Mouse (Mus musculus) stomach, embryonic 16.5 days (tissue): ENCODE data around the gene Stk39. TPM values are rescaled to one million over a fixed set of nuclear protein-coding genes. Genes with fewer than 3 reads are reported as not detected.

Experiments
- ATAC-seq: fragments of 200-750 bp; cut with Nextera tagmentation; 2 replicates; pipeline ENCODE4 v1.8.0; 2017; ENCODE audit warnings: moderate number of reproducible peaks, moderate TSS enrichment; ENCODE audit not compliant: insufficient read depth, low FRiP score
- H3K27ac ChIP-seq: fragments of 300-500 bp; sonication (generic); 2 replicates; pipeline ENCODE4 v1.5.1; 2014; ENCODE audit warnings: low read length
- H3K27me3 ChIP-seq: fragments of 300-500 bp; sonication (generic); 2 replicates; pipeline ENCODE4 v1.6.1; 2014; ENCODE audit warnings: low read length, control low read depth, mixed read lengths; ENCODE audit not compliant: control insufficient read depth, insufficient read depth
- H3K36me3 ChIP-seq: fragments of 300-500 bp; sonication (generic); 2 replicates; pipeline ENCODE4 v1.6.1; 2014; ENCODE audit warnings: low read length; ENCODE audit not compliant: control insufficient read depth, insufficient read depth
- H3K4me1 ChIP-seq: fragments of 300-500 bp; sonication (generic); 2 replicates; pipeline ENCODE4 v1.6.1; 2014; ENCODE audit warnings: low read length, control low read depth, mixed read lengths; ENCODE audit not compliant: control insufficient read depth, insufficient read depth
- H3K4me2 ChIP-seq: fragments of 300-500 bp; sonication (generic); 2 replicates; pipeline ENCODE4 v1.6.1; 2014; ENCODE audit warnings: low read depth, low read length, mixed read lengths
- H3K4me3 ChIP-seq: fragments of 300-500 bp; sonication (generic); replicated peaks from 2 replicates; pipeline ENCODE4 v1.5.1; 2014; ENCODE audit warnings: mild to moderate bottlenecking, low read length
- H3K9ac ChIP-seq: fragments of 300-500 bp; sonication (generic); 2 replicates; pipeline ENCODE4 v1.6.1; 2014; ENCODE audit warnings: low read length
- H3K9me3 ChIP-seq: fragments of 300-500 bp; sonication (generic); replicated peaks from 2 replicates; pipeline ENCODE4 v1.6.1; 2016; ENCODE audit warnings: low read length, control low read depth; ENCODE audit not compliant: control insufficient read depth
- WGBS: fragments of 180-500 bp; shearing (Covaris S2); extraction: QIAGEN DNeasy Blood & Tissue Kit; methylation state at CpG from one replicate; pipeline ENCODE4 v1.1.7; 2014; 5-methylcytosine and 5-hydroxymethylcytosine counted together
- polyA plus RNA-seq: library from polyadenylated mRNA; unstranded; fragments of >200 nt; fragmentation: Nextera tagmentation; extraction: Ambion mirVana; gene quantifications from 2 replicates; pipeline ENCODE4 v1.2.1, GENCODE M21; 2015

Stk39 gene
- polyA plus RNA-seq, 1 experiment from 2014 or later, result 9.4 TPM

DNA sequence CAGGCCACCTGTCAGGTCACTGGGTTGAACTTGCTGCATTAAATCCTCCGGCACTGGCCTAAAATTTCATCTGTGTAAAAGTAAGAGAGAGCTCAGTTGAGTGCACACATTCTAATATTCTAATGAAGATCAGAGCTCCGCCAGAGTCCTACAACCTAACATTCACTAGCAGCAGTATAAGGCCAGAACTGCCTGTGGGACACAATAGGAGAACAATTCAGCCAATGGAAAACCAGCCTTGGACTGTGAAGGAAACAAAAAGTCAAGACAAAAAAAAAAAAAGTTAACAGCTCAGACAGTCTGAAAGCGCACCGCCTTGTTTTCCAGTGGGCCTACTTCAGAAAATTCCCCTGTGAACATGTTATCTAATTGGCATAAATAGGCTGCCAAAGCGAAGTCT, 137.1 kb downstream of the Stk39 start:
- H3K9me3 ChIP-seq, result no peaks in the 10 kb centered on the region
- ATAC-seq, result no peak
- 86% methylated on average over 5 of the region's 5 CpGs for WGBS

DNA sequence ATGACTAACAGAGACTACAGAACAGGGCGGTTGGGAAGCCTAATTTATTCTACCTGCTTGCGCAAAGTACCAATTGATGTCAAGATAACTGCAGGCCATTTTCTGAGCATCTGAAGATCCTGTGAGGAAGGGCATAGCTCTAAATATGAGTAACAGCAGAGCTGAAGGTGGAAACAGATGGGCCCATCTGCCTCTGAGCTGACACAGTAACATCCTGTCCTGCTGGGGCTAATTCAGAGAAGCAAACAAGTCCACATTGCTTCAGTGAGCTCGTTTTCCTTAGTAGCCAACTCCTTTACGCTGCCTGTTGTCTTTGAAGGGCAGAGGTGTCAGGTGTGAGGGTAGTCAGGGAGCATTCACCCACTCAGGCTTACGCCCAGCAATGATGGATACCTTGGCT, 146.8 kb downstream of the Stk39 start:
- Histone ChIP-seq H3K4me2 (no peak overlapping the region), H3K27ac (no peak overlapping the region), H3K9ac (no peak overlapping the region), H3K4me3 (no peak overlapping the region), H3K9me3 (no peaks in the 10 kb centered on the region), H3K27me3 (no peaks in the 10 kb centered on the region), H3K36me3 (no peaks in the 10 kb centered on the region), H3K4me1 (peaks cover 6% of the 10 kb centered on the region; the same call in 1 of the 2 replicates)
- no peak for ATAC-seq
- 72% methylated on average over 5 of the region's 5 CpGs for WGBS

More for the DNA sequence above, 137.1 kb downstream of the Stk39 start:
- Histone ChIP-seq H3K4me1 (no peaks in the 10 kb centered on the region), H3K27me3 (no peaks in the 10 kb centered on the region), H3K27ac (no peak overlapping the region), H3K4me2 (no peak overlapping the region), H3K9ac (no peak overlapping the region), H3K4me3 (no peak overlapping the region), H3K36me3 (no peaks in the 10 kb centered on the region)

DNA sequence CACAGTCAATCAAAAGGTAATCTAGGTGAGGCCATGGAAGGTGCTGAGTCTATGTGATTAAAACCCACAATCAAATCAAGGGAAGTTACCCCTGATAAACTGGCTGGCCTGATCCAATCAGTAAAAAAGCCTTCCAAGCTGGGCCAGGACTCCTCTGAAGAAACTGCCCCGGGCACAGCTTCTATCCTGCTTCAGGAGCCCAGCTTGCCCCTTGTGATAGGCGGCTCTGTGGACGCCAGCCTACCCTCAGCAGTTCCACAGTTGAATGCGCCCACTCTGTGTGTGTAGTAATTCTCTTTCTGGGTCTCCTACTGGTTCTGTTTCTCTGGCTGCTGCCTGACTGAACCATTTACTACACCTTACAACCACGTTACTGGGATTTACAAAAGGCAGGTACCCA, 150.8 kb downstream of the Stk39 start:
- ATAC-seq, result no peak
- H3K9me3 ChIP-seq, result no peaks in the 10 kb centered on the region
- 89% methylated on average over 5 of the region's 5 CpGs for WGBS
- H3K4me3 ChIP-seq, result no peak overlapping the region
- H3K4me2 ChIP-seq, result no peak overlapping the region
- H3K27ac ChIP-seq, result no peak overlapping the region
- H3K36me3 ChIP-seq, result no peaks in the 10 kb centered on the region
- no peak overlapping the region for H3K9ac ChIP-seq
- H3K4me1 ChIP-seq, result peaks cover 6% of the 10 kb centered on the region; the same call in 1 of the 2 replicates
- no peaks in the 10 kb centered on the region for H3K27me3 ChIP-seq

DNA sequence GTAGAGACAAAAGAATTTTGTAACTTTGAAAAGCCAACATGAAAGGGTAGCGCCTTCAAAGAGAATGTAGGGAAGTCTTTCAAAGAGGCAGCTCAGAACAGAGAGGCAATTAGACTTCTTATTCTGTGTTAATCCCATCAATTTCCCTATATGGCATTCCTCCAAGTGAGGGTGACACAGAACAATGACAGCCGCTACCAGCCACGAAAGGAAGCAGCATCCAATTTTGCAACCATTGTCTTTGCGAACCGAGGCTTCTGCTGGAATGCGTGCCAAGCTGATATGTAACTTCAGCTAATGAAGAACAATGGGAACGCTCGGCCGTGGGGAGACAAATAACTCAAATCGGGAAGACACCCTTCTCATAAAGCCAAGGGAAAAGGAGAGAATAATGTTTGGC, 151.4 kb downstream of the Stk39 start:
- no peaks in the 10 kb centered on the region for H3K36me3 ChIP-seq
- 50% methylated on average over 10 of the region's 10 CpGs for WGBS
- no peak for ATAC-seq
- H3K9me3 ChIP-seq, result no peaks in the 10 kb centered on the region
- peaks cover 6% of the 10 kb centered on the region; the same call in 1 of the 2 replicates for H3K4me1 ChIP-seq
- H3K9ac ChIP-seq, result no peak overlapping the region
- H3K27ac ChIP-seq, result no peak overlapping the region
- H3K4me3 ChIP-seq, result no peak overlapping the region
- no peak overlapping the region for H3K4me2 ChIP-seq
- H3K27me3 ChIP-seq, result no peaks in the 10 kb centered on the region

DNA sequence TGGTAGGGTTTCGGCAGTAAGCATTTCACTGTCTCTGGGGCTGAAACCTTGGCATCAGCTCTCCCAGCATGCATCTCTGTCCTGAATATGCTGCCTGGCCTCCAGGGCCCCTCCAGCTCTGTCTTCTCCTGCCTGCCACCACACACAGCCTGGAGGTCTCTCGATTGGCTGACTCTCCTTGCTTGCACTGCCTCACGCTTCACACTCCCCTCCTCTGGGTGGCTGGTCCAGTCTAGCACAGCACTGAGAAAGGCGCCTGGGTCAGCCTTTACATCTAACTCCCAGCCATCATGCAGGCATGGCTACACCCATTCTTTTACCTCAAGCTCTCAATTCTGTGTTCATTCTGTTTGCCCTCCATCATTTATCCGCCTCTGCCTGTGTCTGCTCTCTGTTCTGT, 153.6 kb downstream of the Stk39 start:
- H3K9ac ChIP-seq, result no peak overlapping the region
- ATAC-seq, result 0 out of 2 replicates have a peak, but pooled peaks have one; percentile 29
- H3K27me3 ChIP-seq, result no peaks in the 10 kb centered on the region
- no peak overlapping the region for H3K4me2 ChIP-seq
- no peaks in the 10 kb centered on the region for H3K9me3 ChIP-seq
- no peak overlapping the region for H3K4me3 ChIP-seq
- no peak overlapping the region for H3K27ac ChIP-seq
- H3K36me3 ChIP-seq, result no peaks in the 10 kb centered on the region; the same call in 1 of the 2 replicates
- WGBS, result 76% methylated on average over 5 of the region's 5 CpGs
- H3K4me1 ChIP-seq, result peaks cover 6% of the 10 kb centered on the region; the same call in 1 of the 2 replicates

DNA sequence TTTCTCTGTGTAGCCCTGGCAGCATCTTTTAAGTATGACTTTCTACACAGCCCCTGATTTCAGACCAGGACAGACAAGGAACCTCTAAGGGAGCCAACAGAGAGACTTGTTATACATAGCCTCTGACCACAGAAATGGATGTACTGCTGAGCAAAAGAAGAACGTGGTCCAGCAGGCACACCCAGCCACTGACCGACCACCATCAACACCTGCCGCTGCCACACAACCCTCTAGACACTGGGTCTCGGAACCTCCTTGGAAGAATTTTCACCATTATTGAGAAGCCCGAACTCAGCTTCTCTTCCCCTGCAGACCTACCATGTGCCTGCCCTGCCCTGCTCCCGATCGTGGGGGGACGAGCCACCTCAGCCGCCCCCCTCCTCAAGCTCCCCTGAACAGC, 154.2 kb downstream of the Stk39 start:
- ATAC-seq, result no peak
- Histone ChIP-seq H3K4me2 (no peak overlapping the region), H3K9me3 (no peaks in the 10 kb centered on the region), H3K9ac (no peak overlapping the region), H3K27ac (no peak overlapping the region), H3K4me3 (no peak overlapping the region), H3K4me1 (peaks cover 6% of the 10 kb centered on the region; the same call in 1 of the 2 replicates), H3K36me3 (no peaks in the 10 kb centered on the region; the same call in 1 of the 2 replicates), H3K27me3 (no peaks in the 10 kb centered on the region)
- 89% methylated on average over 9 of the region's 9 CpGs for WGBS

DNA sequence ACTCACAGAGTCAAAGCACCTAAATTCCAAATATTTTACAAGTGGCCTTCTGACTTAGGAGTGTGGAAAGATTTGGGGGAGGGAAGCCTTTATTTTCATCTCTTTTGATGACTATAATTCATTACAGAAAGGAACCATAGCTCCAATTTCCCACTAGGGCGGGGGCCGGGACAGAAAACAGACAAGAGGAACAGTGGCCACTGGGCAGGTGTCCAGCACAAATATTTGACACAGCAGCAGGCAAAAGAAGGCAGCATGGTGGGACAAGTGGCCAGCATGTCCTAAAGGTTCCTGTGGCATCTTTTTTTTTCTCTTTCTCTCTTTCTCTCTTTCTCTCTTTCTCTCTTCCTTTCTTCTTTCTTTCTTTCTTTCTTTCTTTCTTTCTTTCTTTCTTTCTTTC, 154.6 kb downstream of the Stk39 start:
- H3K27ac ChIP-seq, result no peak overlapping the region
- no peak overlapping the region for H3K4me2 ChIP-seq
- WGBS, result 42% methylated on average over 2 of the region's 2 CpGs
- H3K9ac ChIP-seq, result no peak overlapping the region
- H3K4me3 ChIP-seq, result no peak overlapping the region
- H3K27me3 ChIP-seq, result no peaks in the 10 kb centered on the region
- ATAC-seq, result no peak
- no peaks in the 10 kb centered on the region; the same call in 1 of the 2 replicates for H3K36me3 ChIP-seq
- peaks cover 6% of the 10 kb centered on the region; the same call in 1 of the 2 replicates for H3K4me1 ChIP-seq
- H3K9me3 ChIP-seq, result no peaks in the 10 kb centered on the region

DNA sequence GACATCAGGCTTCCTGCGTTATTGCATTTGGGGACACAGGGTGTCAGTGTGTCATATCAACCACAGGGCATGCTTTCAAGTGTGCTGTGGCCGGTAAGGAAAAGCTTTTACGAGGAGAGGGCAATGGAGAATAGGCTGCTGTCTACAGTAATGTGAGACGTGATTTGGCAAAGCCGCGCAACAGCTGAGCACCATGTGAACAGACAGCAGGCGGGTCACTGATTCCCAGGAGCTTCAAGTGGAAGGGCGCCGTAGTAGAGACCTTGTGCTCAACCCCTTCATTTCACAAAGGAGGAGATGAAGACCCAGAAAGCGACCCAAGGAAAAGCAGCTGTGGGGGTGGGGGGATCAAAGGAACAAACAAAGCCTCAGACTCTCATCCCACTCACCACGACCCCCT, 156.8 kb downstream of the Stk39 start:
- Histone ChIP-seq H3K27ac (no peak overlapping the region), H3K9ac (no peak overlapping the region), H3K27me3 (no peaks in the 10 kb centered on the region), H3K9me3 (no peaks in the 10 kb centered on the region), H3K4me2 (no peak overlapping the region), H3K4me1 (no peaks in the 10 kb centered on the region), H3K4me3 (no peak overlapping the region), H3K36me3 (peaks cover 1% of the 10 kb centered on the region; the same call in 1 of the 2 replicates)
- WGBS, result 79% methylated on average over 11 of the region's 11 CpGs
- no peak for ATAC-seq

DNA sequence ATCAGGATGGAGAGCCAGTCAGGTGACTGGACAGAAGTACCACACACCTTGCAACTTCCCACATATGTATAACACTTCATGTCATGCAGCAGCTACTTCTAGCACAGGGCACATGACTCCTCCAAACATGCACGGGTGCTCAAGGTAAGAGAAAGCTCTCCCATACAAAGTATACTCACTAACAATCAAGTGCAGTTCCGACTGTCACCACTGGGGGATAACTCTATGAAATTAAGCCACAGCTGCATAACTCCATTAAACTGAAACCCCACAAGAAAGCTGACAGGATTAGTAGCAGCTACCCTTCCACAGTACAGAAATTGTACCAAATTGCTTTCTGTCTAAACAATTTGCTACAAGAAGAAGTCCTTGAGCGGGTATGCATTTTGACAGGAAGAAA, 161.9 kb downstream of the Stk39 start:
- WGBS, result 91% methylated on average over 3 of the region's 3 CpGs
- peaks cover 11% of the 10 kb centered on the region for H3K36me3 ChIP-seq
- no peaks in the 10 kb centered on the region for H3K4me1 ChIP-seq
- no peaks in the 10 kb centered on the region for H3K27me3 ChIP-seq
- no peak overlapping the region for H3K9ac ChIP-seq
- H3K4me2 ChIP-seq, result no peak overlapping the region
- H3K4me3 ChIP-seq, result no peak overlapping the region
- H3K9me3 ChIP-seq, result no peaks in the 10 kb centered on the region
- no peak for ATAC-seq
- no peak overlapping the region for H3K27ac ChIP-seq
